Mouse (Mus musculus) urinary bladder, postnatal 25 days (tissue): ENCODE results near the gene Pklr.
"Not testable (repeated sequence)": the region's sequence is repeated elsewhere in the genome, so short reads cannot be mapped to it uniquely, and the experiment has no call there.

Source experiments
- DNase-seq: peaks from one replicate; pipeline ENCODE4 v3.0.0; 2022; ENCODE audit warnings: low spot score

Pklr gene

DNA sequence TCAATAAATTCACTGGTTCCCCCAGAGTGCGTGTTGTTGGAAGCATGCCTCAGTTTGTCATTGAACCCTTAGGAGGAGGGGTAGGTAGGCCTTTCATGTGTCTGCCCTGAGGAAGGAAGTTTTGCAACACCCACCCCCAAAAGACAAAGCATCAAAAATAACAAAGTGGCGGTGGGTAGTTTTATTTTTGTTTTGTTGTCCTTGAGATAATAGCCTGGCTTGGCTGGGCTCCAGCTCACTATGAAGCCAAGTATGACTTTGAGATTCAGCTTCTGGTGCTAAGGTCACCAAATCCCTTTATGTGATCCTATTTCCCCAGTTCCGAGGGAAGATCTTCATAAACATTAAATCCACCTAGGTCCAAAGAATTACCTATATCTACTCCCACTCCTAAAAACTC lies 11.7 kb upstream of the Pklr start:
- no peak for DNase-seq

DNA sequence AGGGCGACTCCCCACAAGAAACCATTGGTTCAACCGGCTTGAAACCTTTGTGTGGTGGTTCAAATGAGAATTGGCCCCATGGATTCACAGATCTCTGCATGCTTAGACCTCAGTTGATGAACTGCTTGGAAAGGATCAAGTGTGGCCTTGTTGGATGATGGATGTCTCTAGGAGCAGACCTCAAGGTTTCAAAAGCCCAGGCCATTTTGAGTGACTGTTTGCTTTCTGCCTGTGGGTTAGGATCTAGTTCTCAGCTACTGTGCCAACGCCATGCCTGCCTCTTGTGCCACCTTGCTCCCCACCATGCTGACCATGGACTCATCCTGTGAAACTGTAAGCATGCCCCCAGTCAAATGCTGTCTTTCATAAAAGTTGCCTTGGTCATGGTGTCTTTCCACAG lies 10.0 kb upstream of the Pklr start:
- no peak for DNase-seq

DNA sequence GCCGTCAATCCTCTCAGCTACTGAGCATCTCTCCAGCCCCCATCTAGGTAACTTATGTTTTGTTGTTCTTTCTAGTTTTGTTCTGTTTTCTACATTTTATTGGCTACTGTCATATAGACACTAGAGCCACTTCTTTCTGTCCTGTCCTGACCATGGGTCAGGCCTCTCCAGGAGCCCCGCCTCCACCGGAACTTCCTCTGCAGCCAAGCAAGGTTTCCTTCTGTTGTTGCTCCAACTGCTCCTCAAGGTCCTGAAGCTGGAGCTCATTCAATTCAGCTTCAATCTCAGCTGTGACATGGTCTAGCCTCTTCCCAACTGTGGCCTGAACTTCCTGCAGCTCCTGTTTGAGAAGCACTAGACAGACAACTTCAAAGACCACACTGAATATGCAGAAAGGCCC lies 6.0 kb upstream of the Pklr start:
- no peak for DNase-seq

DNA sequence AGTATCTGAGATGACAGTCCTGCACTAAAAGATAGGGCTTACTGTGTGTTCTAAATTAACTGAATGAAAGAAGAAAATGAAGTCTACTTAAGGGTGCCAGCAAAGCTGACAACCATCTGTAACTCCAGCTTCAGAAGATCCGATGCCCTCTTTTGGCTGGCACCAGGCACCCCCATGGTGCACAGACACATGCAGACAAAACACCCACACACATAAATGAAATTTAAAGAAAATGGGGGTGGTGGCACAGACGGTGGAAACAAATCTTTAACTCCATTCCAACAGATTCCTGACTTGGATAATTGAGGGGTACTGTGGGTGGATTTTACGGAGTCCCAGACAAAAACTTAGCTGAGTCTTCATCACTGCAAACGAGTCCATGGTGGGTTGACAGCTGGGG lies 4.1 kb upstream of the Pklr start:
- DNase-seq, result no peak

DNA sequence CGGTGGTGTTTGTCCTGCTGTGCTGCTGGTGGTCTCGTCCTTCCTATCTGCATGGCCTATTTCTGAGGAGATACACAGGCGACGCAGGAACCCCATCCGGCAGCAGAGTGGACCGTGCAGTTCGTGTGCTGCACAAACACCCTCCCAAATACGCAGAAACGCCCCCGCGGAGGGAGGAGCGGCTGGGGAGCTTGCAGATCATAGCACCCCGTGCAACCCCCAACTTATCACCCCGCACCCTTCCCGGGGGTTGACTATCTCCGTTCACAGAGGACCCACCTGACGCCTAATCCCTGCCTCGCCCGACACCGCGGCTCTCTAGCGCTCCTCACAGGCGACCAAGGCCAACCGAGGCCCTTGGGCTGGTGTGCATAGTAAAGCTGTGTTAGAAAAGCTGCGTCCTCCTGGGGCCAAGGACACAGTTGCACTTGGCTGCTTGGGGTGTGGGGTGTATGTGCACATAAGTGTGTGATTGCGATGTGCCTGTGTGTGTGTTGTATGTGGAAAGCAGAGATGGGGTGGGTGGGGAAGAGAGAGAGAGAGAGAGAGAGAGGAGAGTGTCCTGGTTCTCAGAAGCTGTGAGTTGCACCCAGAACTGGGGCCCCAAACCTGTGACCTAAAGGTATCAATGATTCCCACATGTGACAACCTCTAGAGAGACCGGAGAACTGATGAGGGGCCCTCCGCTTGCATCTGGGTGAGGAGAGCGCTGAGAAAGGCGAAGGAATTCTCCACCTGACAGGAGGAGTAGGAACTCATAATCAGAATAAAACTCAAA lies 3.5 kb upstream of the Pklr start:
- DNase-seq, result peak; percentile 13

DNA sequence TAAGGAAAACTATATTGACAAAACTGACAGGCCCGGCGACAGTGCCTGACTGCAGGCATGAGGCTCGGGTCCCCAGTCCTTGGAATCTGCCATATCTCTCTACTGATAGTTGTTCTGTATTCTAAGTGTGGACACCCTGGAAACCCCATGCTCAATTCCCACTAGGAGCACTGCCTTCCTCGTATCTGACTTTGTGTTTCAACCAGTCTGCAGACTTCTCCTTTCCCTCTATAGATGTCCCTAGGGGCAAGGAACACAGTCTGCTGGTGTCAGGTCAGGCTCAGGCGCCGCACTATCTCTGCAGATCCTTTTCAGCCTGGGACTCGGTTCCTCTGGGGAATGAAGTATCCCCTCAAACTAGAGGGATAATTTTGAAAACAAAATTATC lies 2.9 kb upstream of the Pklr start:
- DNase-seq, result no peak

DNA sequence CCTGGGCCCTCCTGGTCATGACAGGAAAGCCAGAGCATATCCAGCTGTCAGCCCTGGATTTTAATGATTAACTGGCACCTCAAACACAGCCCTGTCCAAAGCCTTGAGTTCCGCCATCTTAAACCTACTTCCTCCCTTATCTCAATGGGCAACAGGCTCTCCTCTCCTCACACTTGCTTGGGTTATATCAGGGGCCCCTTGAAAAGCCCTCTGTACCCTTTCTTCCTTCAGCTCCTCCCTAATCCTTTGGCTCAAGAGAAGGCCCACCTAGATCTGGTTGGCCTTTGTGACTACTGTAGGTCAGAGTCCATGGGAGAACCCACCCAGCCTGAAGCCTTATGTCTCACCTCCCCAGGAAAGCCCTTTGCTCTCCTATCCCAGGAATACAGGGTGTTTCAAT lies 2.2 kb upstream of the Pklr start:
- DNase-seq, result no peak

DNA sequence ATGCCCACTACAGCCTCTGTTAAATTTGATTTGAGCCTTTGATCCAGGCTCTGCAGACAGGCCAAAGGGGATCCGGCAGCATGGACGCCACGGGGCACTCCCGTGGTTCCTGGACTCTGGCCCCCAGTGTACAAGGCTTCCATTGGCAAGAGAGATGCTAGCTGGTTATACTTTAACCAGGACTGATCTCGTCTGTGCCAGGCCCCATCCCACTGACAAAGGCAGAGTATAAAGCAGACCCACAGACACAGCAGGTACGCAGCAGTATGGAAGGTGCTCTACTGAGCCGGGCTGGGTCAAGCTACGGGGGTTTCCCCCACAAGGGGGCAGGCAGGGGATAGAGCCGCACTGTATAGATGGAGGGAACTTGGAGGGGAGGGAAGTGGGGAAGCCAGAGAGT lies 423 bp downstream of the Pklr start:
- DNase-seq, result no peak

DNA sequence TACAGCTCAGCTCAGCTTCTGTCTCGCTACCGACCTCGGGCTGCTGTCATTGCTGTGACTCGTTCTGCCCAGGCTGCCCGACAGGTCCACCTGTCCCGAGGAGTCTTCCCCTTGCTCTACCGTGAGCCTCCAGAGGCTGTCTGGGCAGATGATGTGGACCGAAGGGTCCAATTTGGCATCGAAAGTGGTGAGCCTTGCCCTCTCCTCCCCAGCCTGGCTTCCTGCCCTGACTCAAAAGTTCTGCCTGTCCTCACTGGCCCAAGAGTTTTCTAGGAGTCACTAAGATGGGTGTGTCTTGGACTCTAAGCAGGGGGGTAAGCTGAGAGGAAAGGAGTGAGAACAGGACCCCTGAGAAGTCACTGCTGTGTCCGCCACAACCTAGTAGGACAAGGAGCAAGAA lies 8.9 kb downstream of the Pklr start:
- no peak for DNase-seq

DNA sequence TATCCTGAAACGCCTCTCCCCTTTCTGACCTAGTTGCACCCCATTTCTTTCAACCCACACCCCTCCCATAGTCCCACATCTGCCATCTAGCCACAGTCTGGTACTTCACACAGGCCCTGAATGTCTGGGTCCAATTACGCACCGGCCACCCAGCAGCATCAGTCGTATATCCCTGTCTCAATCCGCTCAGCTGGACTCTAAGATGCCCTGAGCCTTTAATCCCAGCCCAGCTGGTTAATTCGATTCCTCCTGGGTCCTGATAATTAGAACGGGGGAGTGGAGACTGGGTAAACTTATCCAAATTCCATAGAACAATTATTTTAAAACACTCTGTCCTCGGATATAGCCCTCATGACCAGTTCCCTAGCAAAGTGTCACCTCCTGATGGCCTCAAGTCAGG lies 9.6 kb downstream of the Pklr start:
- no peak for DNase-seq

DNA sequence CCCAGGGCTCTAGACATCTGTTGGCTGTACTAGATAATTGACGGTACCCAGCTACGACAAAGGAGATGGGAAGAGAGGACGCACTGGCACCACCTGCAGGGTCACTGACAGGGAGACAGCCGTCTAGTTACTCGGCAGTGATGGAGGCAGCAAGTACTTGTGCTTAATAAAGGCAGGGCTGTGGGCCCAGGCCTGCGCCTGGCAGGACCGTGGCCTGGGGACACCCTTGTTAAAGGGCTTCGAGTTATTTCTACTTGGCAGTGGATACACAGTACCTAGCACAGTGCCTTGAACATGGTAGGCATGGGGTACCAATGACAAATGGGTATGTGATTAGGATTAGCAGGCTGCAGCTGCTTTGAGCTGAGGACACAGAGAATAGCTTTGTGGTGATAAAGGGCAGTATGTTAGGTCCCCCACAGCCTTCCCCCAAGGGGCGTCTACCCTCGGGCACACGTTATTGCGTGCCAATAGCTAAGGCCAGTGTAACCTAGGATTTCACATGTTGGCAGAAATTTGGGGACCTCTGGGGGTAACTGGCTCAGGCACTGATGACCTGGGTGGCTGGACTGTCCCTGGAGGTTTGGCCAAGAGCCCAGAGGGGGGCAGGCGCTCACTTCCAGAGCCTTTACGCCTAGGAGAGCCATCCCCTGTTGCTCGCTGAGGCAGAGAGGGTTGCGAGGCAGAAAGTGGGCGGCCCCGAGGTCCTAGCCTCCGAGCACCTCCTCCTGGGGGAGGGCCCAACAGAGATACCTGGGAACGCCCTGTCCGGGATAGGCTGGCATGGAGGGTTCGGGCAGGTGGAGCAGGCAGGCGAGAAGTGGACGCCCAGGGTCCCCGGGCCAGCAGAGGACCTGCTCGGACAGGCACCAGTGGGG lies 11.4 kb downstream of the Pklr start:
- no peak for DNase-seq

DNA sequence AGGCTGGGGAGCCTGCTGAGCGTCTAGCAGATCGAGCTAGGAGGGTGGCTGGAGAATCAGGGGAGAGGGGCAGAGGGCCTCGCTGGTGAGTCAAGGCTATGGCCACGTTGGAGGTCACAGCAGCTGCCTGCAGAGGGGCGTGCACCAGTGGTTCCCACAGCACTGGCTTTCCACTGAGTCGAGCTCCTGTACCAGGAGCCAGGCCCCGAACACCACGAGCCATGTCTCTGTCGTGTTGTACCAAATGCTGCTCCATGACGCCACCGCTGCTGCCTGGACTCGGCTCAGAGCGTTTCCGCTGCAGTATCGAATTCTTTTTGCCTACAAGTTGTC lies 12.0 kb downstream of the Pklr start:
- DNase-seq, result no peak

DNA sequence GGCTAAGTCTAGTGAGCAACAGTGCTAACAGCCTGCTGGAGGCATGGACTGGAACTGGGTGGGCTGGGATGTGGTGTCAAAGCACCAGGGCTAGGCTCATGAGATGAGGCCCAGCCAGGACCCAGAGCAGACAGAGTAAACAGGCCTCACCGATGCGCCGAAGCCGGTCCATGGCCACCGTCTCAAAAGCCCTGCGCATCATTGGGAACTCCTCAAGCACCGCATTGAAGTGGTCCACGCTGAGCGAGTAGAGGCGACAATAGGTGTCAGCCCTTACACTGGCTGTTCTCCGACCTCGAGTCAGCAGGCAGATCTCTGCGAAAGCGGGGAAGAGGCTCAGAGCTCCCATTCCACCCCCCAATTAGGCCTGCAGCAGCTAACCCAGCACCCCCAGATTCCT lies 12.6 kb downstream of the Pklr start:
- no peak for DNase-seq

DNA sequence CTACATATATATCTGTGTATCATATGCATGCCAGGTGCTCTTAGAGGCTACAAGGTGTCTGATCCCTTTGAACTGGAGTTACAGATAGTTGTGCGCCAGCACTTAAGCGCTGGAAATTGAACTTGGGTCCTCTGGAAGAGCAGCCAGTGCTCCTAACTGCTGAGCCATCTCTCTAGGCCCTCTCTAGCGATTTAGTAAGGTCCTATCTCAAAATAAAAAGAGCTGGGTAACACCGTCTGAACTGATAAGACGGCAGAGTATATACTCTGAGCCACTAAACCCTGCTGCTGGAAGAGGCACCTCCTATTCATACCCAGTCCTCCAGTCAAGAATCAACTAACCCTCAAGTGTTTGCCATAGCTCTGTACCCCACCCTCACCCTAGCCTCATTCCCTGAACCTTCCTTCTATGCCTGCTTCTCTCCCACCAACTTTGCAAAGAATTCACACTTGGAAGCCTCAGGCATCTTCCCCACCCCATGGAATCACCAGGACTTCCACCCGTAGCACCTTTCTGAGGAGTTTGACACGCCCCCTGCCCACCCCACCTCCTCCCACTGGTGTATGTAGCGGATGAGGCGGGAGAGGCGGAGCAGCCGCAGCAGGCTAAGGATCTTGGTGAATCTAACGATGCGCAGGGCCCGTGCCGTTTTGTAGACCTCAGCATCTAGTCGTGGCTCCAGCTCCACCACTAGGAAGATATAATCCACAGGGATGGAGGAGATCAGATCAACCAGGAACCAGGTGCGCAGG lies 16.3 kb downstream of the Pklr start:
- DNase-seq, result no peak

DNA sequence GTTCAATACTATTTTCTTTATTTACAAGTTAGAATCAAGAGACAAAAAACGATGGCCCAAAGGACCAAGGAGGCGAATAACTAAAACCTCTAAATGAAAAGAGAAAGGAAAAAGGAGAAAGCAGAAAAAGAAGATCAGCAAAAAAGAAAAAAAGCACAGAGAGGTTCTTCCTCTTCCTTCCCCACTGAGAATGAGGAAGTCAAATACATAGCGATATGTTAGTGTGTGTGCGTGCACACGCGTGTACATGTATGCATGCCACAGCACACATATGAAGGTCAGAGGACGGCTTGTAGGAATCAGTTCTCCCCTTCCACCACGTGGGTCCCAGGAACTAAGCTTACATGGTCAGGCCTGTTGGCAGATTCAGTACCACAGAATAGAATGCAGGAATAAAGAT lies 21.0 kb downstream of the Pklr start:
- no peak for DNase-seq

DNA sequence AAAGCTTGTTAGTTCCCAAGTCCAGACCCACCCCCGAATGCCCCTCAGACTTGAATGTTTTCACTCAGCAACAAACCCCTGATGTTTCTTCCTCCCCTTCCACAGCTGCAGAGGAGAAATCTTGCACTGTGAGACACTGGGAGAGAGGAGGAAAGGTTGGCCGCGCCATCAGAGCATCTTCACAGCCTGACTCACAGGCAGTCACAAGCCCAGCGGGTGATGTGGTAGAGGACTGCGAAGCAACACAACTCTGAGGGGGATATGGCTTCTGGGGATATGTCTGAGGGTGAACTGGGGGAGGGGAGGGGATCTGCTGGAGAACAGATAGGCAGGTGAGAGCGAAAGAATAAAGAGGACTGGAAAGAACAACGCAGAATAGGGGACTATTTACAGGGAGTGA lies 22.7 kb downstream of the Pklr start:
- DNase-seq, result no peak

DNA sequence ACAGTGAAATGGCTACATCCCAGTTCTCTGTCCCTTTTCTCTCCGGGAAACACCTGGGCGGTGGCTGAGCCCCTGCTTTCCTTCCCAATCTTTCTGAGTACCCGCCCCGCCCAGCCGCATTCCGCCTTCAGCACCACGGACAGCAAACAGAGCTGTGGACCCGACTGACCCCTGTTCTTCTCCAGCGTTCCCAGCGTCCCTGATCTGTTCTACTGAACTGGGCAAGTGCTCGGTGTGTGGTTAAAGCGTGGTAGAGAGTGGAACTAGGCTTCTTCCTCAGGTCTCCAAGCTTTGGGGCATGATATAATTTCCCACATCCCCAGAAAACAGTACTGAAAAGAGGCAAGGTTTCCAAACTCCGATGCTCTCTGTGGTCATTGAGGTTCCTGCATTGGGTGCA lies 23.3 kb downstream of the Pklr start:
- peak; percentile 68 for DNase-seq

DNA sequence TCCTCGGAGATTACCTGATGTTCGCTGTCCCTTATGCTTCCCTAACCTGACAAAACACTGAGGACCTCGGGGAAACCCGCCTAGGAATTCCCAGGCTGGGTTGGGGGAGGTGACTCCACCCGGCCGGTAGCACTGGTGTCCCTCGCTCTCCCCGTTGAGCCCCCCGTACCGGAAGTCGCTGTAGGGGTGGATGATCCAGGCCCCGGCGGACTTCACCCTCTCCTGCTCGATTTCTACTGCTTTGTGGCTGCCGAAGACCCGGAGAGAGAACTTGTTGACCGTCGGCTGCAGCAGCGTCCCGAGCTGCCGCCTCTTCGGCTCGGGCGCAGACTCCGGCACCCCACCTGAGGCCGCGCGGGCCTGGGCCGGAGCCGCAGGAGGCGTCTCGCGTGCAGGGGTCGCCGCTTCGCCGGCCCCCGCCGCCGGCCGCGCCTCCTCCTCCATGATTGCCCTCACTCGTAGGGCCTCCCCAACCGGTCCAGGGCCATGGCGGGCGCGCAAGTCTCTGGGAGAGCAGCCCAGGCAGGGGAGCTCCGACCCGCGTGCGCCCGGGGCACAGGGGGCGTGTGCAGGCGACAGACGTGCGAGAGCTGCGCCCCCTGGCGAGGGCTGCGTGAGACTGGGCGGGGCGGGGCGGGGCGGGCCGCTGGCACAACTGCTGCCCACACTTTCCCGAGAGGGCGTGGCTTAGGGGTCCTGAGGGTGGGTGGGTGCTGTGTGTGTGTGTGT lies 23.8 kb downstream of the Pklr start, which contains the start of gene Hcn3:
Gene Hcn3 (minus strand): TSS at position 581 of the 729 bp plus-strand sequence.
- peak; percentile 47 for DNase-seq

DNA sequence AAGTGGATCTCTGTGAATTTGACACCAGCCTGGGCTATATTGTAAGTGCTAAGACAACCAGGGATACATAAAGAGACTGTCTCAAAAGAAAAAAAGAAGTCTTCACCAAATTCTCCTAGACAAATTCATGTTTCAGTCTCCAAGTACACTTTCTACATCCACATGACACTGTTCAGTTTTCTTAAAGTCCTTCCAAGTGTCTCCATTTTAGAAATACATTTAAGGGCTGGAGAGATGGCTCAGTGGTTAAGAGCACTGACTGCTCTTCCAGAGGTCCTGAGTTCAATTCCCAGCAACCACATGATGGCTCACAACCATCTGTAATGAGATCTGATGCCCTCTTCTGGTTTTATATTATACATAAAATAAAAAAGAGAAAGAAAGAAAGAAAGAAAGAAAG lies 25.3 kb downstream of the Pklr start:
- DNase-seq, result not testable (repeated sequence)

DNA sequence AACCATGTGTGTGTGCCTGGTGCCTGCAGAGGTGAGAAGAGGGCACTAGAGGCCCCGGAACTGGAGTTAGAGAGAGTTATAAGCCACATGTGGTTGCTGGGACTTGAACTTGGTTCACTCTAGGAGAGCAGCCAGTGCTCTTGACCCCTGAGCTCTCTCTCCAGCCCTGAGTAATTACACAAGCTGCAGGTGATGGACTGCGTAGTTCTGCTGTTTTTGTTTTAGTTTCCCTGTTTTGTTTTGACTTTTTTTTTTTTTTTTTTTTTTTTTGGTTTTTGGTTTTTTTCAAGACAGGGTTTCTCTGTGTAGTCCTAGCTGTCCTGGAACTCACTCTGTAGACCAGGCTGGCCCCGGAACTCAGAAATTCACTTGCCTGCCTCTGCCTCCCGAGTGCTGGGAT lies 25.8 kb downstream of the Pklr start:
- no peak for DNase-seq

DNA sequence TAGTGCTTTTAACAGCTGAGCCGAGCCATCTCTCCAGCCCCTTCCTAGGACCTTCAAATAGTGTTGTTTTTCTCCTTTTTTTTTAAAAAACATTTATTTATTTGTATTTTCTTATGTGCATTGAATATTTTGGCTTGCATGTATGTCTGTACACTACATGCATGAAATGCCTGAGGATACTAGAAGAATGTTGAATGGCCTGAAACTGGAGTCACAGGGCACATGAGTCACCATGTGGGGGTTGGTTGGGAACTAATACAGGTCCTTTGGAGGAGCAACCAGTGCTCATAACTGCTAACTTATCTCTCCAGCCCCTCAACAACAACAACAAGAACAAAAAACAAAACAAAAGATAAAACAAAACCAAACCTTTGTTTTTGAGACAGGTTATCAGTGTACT lies 27.2 kb downstream of the Pklr start:
- DNase-seq, result no peak

DNA sequence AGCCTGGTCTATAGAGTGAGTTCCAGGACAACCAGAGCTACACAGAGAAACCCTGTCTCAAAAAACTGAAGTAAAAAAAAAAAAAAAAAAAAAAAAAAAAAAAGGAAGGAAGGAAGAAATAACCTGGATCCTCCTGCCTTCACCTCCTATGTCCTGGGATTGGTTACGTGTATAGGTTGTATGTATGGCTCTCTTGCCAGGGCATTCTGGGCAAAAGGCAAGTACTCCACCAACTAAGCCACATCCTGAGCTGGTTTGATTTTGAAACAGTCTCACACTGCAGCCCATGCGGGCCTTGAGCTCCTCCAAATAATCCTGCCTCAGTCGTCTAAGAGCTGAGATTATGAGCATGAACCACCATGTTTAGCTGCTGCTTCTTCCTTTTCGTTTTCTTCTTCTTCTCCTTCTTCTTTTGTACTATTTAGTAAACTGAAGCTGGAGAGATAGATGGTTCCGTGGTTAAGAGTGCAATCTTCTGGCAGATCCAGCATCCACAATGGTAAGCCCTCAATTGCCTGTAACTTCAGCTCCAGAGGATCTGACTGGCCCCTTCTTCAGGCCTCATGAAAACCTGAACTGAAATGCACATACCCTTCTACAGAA lies 27.8 kb downstream of the Pklr start:
- no peak for DNase-seq
